Mouse (Mus musculus): ENCODE data around the gene Hirip3. TPM values are rescaled to one million over a fixed set of nuclear protein-coding genes. Genes with fewer than 3 reads are reported as not detected.
A peak's percentile ranks its signal among the peaks of the same experiment; 100 is the strongest.

The Hirip3 gene
- polyA plus RNA-seq, 1 experiment from 2014 or later: 32.6 TPM

DNA sequence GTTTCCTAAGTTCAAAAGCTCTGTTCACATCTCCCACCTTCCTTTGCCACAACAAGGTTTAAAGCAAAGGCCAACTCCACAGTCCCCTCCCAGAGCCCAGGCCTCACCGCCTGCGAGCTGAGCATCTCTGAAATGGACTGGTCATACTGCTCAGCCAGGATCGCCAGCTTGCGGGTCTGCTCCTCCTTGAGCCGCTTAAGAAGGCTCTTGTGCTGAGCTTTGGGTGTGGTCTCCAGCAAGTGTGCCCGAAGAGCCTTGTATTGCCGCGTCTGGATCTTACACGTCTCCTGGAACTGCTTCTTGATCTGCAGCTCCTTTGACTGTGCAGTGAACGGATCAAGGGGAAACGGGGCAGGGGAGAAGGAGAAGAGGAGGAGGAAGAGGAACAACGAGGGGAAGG is 6.2 kb downstream of the Hirip3 start:
- no peaks in the 10 kb centered on the region for H3K27me3 ChIP-seq (ENCODE audit: insufficient read depth, low read length)
- ATAC-seq (ENCODE audit: low FRiP score, low TSS enrichment): no peak
- H3K4me1 ChIP-seq (ENCODE audit: insufficient read depth, low read length): peaks cover 17% of the 10 kb centered on the region
- 85% methylated on average over 12 of the region's 12 CpGs for WGBS
- H3K4me2 ChIP-seq (replicated peaks; ENCODE audit: low read depth, low read length): no peak overlapping the region
- H3K9ac ChIP-seq (replicated peaks; ENCODE audit: low read length): no peak overlapping the region
- H3K27ac ChIP-seq (ENCODE audit: low read length): no peak overlapping the region
- no peak overlapping the region for H3K4me3 ChIP-seq (ENCODE audit: low read length)
- peaks cover 80% of the 10 kb centered on the region for H3K36me3 ChIP-seq (ENCODE audit: insufficient read depth, low read length)
- H3K9me3 ChIP-seq (ENCODE audit: low read length): no peaks in the 10 kb centered on the region

DNA sequence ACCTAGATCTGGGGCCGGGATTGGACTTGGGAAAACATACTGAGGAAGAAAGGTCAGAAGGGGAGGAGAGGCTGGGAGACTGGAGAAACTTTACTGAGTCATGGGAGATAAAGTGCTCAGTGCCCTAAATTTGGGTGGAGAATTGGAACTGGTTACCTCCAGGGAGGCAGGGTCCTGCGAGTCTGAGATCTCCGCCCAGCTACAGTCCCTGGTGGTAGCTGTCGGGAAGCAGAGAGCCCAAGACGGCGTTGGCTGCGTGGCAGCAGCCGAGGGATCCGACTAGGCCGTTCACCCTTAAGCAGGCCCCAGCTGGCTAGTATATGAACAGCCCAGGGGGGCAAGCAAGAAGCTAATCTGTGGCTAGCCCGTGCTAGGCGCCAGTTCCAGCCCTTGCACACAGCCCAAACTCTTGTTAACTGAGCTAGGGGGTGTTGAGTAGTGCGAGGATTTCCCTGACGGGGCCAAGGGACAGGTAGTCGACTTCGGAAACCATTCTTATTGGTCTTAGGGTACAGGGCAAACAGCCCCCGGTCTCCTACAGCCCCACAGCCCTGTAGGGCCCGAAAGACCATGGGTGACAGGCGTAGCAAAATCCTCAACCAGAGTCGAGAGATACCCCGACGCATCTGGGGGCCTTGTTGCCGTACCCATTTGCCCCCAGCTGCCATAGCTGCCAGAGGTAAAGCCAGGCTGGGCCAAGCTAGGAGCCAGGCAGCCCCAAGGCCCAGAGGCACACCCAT is 8.2 kb downstream of the Hirip3 start:
- H3K9ac ChIP-seq (replicated peaks; ENCODE audit: low read length): no peak overlapping the region
- no peak overlapping the region for H3K4me3 ChIP-seq (ENCODE audit: low read length)
- WGBS: 89% methylated on average over 23 of the region's 23 CpGs
- H3K4me2 ChIP-seq (replicated peaks; ENCODE audit: low read depth, low read length): no peak overlapping the region
- H3K9me3 ChIP-seq (ENCODE audit: low read length): no peaks in the 10 kb centered on the region
- no peak for ATAC-seq (ENCODE audit: low FRiP score, low TSS enrichment)
- H3K4me1 ChIP-seq (ENCODE audit: insufficient read depth, low read length): no peaks in the 10 kb centered on the region
- H3K27ac ChIP-seq (ENCODE audit: low read length): no peak overlapping the region
- H3K36me3 ChIP-seq (ENCODE audit: insufficient read depth, low read length): peaks cover 92% of the 10 kb centered on the region
- no peaks in the 10 kb centered on the region for H3K27me3 ChIP-seq (ENCODE audit: insufficient read depth, low read length)

DNA sequence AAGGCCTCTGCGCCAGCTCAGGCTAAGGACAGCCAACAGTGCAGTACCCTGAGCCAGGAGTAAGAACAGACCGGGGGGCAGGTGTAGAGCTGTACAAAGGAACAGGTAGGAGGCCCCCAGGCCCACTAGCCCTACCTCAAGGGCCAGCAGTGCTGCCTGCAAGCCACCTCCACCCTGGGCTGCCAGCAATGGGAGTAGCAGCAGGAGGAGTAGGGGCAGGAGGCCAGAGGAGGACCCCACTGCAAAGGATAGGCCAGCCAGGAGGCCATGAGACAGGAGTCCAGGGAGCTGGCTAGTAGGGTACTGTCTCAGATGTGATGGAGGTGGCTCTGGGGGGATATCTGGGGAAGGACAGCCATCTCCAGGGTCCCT is 8.7 kb downstream of the Hirip3 start:
- 97% methylated on average over 2 of the region's 2 CpGs for WGBS
- Histone ChIP-seq H3K4me2 (replicated peaks; ENCODE audit: low read depth, low read length) (no peak overlapping the region), H3K9ac (replicated peaks; ENCODE audit: low read length) (no peak overlapping the region), H3K27ac (ENCODE audit: low read length) (no peak overlapping the region), H3K27me3 (ENCODE audit: insufficient read depth, low read length) (no peaks in the 10 kb centered on the region), H3K36me3 (ENCODE audit: insufficient read depth, low read length) (peaks cover 92% of the 10 kb centered on the region), H3K4me3 (ENCODE audit: low read length) (no peak overlapping the region), H3K4me1 (ENCODE audit: insufficient read depth, low read length) (no peaks in the 10 kb centered on the region), H3K9me3 (ENCODE audit: low read length) (no peaks in the 10 kb centered on the region)
- ATAC-seq (ENCODE audit: low FRiP score, low TSS enrichment): no peak; the same call in 1 of the 2 replicates

DNA sequence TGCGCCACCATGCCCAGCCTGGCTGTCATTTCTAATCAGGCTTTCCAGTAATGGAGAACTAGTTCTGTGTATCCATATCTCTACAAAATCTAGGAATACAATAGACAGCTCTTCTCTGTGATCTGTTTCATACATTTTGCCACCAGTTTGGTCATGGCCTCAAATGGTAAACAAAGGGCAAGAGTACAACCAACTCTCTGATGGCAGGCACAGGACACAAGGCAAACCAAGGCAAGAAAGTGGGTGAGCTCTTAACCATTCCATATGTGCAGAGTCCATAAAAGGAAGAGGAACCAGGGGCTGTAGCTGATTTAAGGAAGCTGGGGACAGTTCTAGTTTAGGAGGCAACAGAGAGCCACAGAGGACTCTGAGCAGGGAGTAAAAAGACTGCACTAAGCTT is 15.5 kb downstream of the Hirip3 start:
- Histone ChIP-seq H3K9ac (replicated peaks; ENCODE audit: low read length) (no peak overlapping the region), H3K4me1 (ENCODE audit: insufficient read depth, low read length) (peaks cover 18% of the 10 kb centered on the region), H3K4me2 (replicated peaks; ENCODE audit: low read depth, low read length) (no peak overlapping the region), H3K4me3 (ENCODE audit: low read length) (no peak overlapping the region), H3K27me3 (ENCODE audit: insufficient read depth, low read length) (no peaks in the 10 kb centered on the region), H3K9me3 (ENCODE audit: low read length) (no peaks in the 10 kb centered on the region), H3K36me3 (ENCODE audit: insufficient read depth, low read length) (peaks cover 83% of the 10 kb centered on the region), H3K27ac (ENCODE audit: low read length) (no peak overlapping the region)
- WGBS: 100% methylated on average over 1 of the region's 1 CpGs
- no peak for ATAC-seq (ENCODE audit: low FRiP score, low TSS enrichment)

DNA sequence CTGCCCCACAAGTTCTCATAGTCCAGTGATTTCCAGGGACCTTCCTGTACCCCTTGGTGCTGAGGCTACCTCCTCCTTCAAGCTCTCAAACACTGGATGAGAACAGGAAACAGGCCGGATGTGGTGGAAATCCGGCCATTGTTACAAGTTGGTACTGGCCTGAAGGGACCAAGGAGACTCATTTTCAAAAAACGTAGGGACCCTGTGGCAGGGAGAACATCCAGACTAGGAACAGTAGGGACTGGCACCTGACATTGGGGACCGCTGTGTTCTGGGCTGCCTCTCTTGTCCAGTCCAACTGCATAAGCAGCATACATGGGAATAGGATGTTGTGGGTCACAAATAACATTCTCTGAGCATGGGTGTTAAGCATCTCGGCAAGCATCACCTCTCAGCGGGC is 19.3 kb downstream of the Hirip3 start:
- 63% methylated on average over 6 of the region's 6 CpGs for WGBS

DNA sequence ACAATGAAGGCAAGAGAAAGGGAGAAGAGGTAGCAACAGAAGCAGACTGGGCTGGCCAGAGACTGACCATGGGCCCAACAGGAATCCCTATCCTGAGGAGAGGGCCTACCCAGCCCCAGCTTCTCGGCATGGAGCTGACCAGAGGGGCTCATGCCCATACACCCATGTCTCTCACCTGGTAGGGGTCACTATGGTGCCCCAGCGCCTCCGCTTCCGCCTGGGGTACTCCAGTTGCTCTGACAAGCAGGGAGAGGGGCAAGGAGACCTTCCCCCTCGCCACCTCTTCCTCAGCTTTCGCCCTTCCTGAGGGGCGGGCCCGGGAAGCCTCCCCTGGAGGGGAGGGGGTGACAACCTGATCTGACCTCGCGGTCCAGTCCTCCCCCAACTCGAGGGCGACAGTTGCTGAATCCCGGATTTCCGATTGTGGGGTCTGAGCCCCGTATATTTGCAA is 22.0 kb downstream of the Hirip3 start:
- Histone ChIP-seq H3K4me3 (ENCODE audit: low read length) (peak overlapping the region; percentile 90), H3K4me1 (ENCODE audit: insufficient read depth, low read length) (peaks cover 37% of the 10 kb centered on the region), H3K9ac (replicated peaks; ENCODE audit: low read length) (peak overlapping the region; percentile 91), H3K27ac (ENCODE audit: low read length) (peak overlapping the region; percentile 98), H3K9me3 (ENCODE audit: low read length) (no peaks in the 10 kb centered on the region), H3K36me3 (ENCODE audit: insufficient read depth, low read length) (peaks cover 19% of the 10 kb centered on the region), H3K4me2 (replicated peaks; ENCODE audit: low read depth, low read length) (peak overlapping the region; percentile 99), H3K27me3 (ENCODE audit: insufficient read depth, low read length) (no peaks in the 10 kb centered on the region)
- WGBS: 0% methylated on average over 15 of the region's 15 CpGs
- ATAC-seq (ENCODE audit: low FRiP score, low TSS enrichment): no peak; the same call in 1 of the 2 replicates

More for the DNA sequence above, 19.3 kb downstream of the Hirip3 start:
- no peak for ATAC-seq (ENCODE audit: low FRiP score, low TSS enrichment)
- peaks cover 45% of the 10 kb centered on the region for H3K36me3 ChIP-seq (ENCODE audit: insufficient read depth, low read length)
- H3K4me2 ChIP-seq (replicated peaks; ENCODE audit: low read depth, low read length): peak overlapping the region; percentile 99
- peak overlapping the region; percentile 91 for H3K9ac ChIP-seq (replicated peaks; ENCODE audit: low read length)
- H3K9me3 ChIP-seq (ENCODE audit: low read length): no peaks in the 10 kb centered on the region
- peaks cover 37% of the 10 kb centered on the region for H3K4me1 ChIP-seq (ENCODE audit: insufficient read depth, low read length)
- H3K27me3 ChIP-seq (ENCODE audit: insufficient read depth, low read length): no peaks in the 10 kb centered on the region
- H3K4me3 ChIP-seq (ENCODE audit: low read length): peak overlapping the region; percentile 90
- peak overlapping the region; percentile 83 for H3K27ac ChIP-seq (ENCODE audit: low read length)

DNA sequence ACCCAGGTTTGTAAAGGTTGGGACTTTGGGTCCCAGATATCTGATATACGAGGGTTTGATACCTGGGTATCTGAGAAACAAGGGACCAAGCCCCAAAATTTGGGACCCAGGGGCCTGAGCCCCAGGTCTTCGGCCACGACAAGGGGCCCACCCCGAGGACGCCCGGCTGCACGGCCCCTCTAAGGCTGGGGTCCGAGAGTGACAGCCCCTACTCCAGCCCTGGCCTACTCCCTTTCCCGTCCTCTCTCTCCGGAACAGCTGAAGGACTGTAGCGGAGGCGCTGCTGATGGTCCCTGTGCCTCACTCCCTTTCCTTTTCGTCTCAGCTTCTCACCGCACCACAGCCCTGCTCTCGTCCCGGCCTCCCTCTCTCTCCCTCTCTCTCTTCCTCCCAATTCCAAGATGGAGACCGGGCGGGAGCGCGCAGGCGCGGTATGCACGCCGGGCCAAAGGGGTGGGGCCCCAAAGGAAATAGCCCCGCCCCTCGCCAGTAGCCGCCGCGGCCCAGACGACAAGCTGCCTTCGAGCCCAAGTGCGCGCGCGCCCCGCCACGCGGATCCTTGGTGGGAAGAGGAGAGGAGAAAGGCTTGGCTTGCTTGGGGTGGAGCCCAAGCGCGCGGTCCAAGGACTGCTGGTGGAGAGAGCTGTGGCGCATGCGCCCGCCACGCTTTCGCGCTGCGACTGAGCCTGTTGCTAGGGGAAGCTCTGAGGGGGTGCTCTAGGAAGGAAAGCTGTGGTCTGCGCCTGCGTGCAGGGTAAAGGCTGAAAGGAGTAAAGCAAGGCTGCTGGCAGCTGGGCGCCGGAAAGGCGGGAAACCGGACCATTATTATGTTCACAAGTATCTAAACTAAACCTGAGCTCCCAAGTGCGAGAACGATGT is 22.8 kb downstream of the Hirip3 start, which contains the start of gene Taok2:
Gene Taok2 (minus strand): TSS at position 418 of the 879 bp plus-strand sequence.
- H3K9ac ChIP-seq (replicated peaks; ENCODE audit: low read length): peak within 1 kb of the TSS; percentile 91
- peak within 1 kb of the TSS; percentile 98 for H3K27ac ChIP-seq (ENCODE audit: low read length)

DNA sequence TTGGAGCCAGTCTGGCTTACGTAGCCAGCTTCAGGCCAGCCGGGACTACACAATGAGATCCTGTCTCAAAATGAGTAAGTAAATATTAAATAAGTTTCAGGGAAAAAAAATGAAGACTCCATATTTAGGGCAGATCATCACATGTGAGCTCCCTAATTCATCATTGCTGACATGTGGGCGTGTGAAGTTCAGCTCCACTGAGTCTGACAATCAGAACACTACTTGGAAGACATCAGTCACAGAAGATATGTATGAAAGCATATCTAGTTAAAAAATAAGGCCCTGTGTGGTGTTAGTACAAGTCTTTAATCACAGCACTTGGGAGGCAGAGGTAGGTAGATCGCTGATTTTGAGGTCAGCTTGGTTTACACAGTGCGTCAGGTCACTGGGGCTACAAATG is 25.5 kb downstream of the Hirip3 start:
- no peak for ATAC-seq (ENCODE audit: low FRiP score, low TSS enrichment)
- H3K4me3 ChIP-seq (ENCODE audit: low read length): no peak overlapping the region
- H3K27ac ChIP-seq (ENCODE audit: low read length): no peak overlapping the region
- WGBS: 80% methylated on average over 5 of the region's 5 CpGs
- no peak overlapping the region for H3K4me2 ChIP-seq (replicated peaks; ENCODE audit: low read depth, low read length)
- H3K9ac ChIP-seq (replicated peaks; ENCODE audit: low read length): no peak overlapping the region
- 0 out of 2 replicates have a peak, but pooled peaks cover 2% of the 10 kb centered on the region for H3K36me3 ChIP-seq (ENCODE audit: insufficient read depth, low read length)
- peaks cover 19% of the 10 kb centered on the region for H3K4me1 ChIP-seq (ENCODE audit: insufficient read depth, low read length)
- H3K27me3 ChIP-seq (ENCODE audit: insufficient read depth, low read length): no peaks in the 10 kb centered on the region
- no peaks in the 10 kb centered on the region for H3K9me3 ChIP-seq (ENCODE audit: low read length)

More for the DNA sequence above, 22.8 kb downstream of the Hirip3 start, which contains the start of gene Taok2:
- peaks cover 37% of the 10 kb centered on the region for H3K4me1 ChIP-seq (ENCODE audit: insufficient read depth, low read length)
- peak within 1 kb of the TSS; percentile 99 for H3K4me2 ChIP-seq (replicated peaks; ENCODE audit: low read depth, low read length)
- peaks cover 12% of the 10 kb centered on the region for H3K36me3 ChIP-seq (ENCODE audit: insufficient read depth, low read length)
- ATAC-seq (ENCODE audit: low FRiP score, low TSS enrichment): peak; percentile 98
- H3K27me3 ChIP-seq (ENCODE audit: insufficient read depth, low read length): no peaks in the 10 kb centered on the region
- WGBS: 0% methylated on average over 54 of the region's 56 CpGs
- peak within 1 kb of the TSS; percentile 90 for H3K4me3 ChIP-seq (ENCODE audit: low read length)
- H3K9me3 ChIP-seq (ENCODE audit: low read length): no peaks in the 10 kb centered on the region

DNA sequence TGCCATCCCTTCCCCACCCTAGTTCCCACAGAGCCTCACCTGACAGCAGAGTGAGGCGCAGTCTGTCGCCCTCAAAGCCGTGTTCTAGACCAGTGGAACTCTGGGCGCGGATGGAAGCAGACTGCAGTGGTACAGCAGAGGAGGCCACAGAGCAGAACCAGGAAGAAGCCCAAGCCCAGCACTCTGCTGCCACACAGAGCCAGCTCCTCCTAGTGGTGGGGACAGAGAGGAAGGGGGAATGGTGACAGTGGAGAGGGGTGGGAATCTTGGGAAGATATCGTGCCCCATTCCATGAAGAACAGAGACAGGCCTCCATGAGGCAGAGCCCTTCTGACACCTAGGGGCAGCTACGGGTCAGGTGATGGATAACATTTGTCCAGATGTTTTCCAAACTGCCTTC is 27.1 kb downstream of the Hirip3 start:
- Histone ChIP-seq H3K27ac (ENCODE audit: low read length) (no peak overlapping the region), H3K27me3 (ENCODE audit: insufficient read depth, low read length) (no peaks in the 10 kb centered on the region), H3K9ac (replicated peaks; ENCODE audit: low read length) (peak overlapping the region; percentile 41; the same call in 1 of the 2 replicates), H3K4me1 (ENCODE audit: insufficient read depth, low read length) (peaks cover 5% of the 10 kb centered on the region; the same call in 1 of the 2 replicates), H3K4me2 (replicated peaks; ENCODE audit: low read depth, low read length) (no peak overlapping the region), H3K36me3 (ENCODE audit: insufficient read depth, low read length) (0 out of 2 replicates have a peak, but pooled peaks cover 2% of the 10 kb centered on the region), H3K4me3 (ENCODE audit: low read length) (no peak overlapping the region), H3K9me3 (ENCODE audit: low read length) (no peaks in the 10 kb centered on the region)
- ATAC-seq (ENCODE audit: low FRiP score, low TSS enrichment): no peak
- WGBS: 45% methylated on average over 7 of the region's 7 CpGs

All from kidney, embryonic 16.5 days (tissue).